Mouse (Mus musculus): Measurements from ENCODE around the gene Ppm1h. TPM values are rescaled to one million over a fixed set of nuclear protein-coding genes. Genes with fewer than 3 reads are reported as not detected.

Ppm1h gene
- polyA plus RNA-seq, 1 experiment: 13.1 TPM

DNA sequence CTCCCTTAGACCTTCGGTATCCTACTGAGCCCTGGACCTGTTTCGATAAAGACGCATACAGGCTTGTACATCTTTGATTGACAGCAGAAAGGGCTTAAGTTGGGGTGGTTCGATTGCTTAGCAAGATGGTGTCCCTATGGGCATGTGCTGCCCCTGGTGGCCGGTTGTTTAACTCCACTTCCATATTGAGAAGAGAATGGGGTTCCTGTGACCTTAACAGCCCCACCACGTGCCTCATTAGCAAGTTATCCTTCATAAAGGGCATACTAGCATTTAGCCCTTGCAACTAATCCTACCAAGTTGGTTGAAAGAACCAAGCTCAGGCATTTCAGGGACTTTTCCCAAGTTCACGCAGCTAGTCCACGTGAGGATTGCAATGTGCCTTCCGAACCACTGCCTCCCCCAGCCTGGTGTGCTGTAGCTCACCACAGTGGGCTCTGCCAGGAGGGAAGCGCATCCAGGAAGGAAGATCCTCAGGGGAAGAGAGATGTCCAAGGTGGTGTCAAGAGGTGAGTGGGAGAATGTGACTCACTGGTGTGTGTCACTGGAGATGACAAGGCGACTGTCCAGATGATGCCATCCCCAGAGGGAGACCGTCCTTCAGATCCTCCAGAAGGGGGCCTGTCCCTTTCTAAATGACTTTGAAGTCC, 216.7 kb downstream of the Ppm1h start:
- H3K27ac ChIP-seq (ENCODE audit: control insufficient read depth, insufficient read depth, low read depth, low read length, poor library complexity): no peak overlapping the region

DNA sequence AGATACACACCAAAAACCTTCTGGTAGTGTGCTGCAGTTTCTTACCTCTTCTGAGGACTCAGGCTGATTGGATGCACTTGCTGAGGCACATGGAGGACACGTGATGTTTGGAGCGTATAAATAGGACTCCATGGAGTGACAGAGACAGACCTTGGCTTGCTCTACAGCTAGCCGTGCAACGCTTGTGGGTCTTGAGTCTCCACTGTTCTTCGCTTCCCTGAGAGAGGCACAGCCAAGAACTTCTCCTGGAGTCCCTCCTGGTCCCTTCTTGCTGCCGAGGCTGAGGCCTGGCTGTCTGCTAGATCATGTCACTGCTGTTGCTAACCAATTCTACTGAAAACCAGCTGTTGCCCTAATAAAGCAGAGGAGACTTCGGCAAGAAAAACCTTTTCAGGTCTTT, 221.4 kb downstream of the Ppm1h start:
- Histone ChIP-seq H3K4me3 (replicated peaks; ENCODE audit: control insufficient read depth, low read depth, low read length) (no peak overlapping the region), H3K27ac (ENCODE audit: control insufficient read depth, insufficient read depth, low read depth, low read length, poor library complexity) (no peak overlapping the region), H3K4me1 (ENCODE audit: control insufficient read depth, insufficient read depth, low read length) (no peaks in the 10 kb centered on the region)
- TF ChIP-seq CTCF (IDR thresholded peaks at IDR 0.05; ENCODE audit: control insufficient read depth, insufficient read depth, low read length) (no peak), POLR2A (IDR thresholded peaks at IDR 0.05; ENCODE audit: borderline replicate concordance, control insufficient read depth, low read depth, low read length) (no peak)
- WGBS: 88% methylated on average over 7 of the region's 7 CpGs

More for the DNA sequence above, 216.7 kb downstream of the Ppm1h start:
- TF ChIP-seq POLR2A (IDR thresholded peaks at IDR 0.05; ENCODE audit: borderline replicate concordance, control insufficient read depth, low read depth, low read length) (no peak), CTCF (IDR thresholded peaks at IDR 0.05; ENCODE audit: control insufficient read depth, insufficient read depth, low read length) (peak; percentile 52)
- 70% methylated on average over 12 of the region's 12 CpGs for WGBS
- H3K4me3 ChIP-seq (replicated peaks; ENCODE audit: control insufficient read depth, low read depth, low read length): no peak overlapping the region
- H3K4me1 ChIP-seq (ENCODE audit: control insufficient read depth, insufficient read depth, low read length): no peaks in the 10 kb centered on the region

GRCm38 (mm10) chr10:122900466-122900865, 221.9 kb downstream of the Ppm1h start:
- no peak for TF ChIP-seq POLR2A (IDR thresholded peaks at IDR 0.05; ENCODE audit: borderline replicate concordance, control insufficient read depth, low read depth, low read length)
- no peak for TF ChIP-seq CTCF (IDR thresholded peaks at IDR 0.05; ENCODE audit: control insufficient read depth, insufficient read depth, low read length)
- Histone ChIP-seq H3K27ac (ENCODE audit: control insufficient read depth, insufficient read depth, low read depth, low read length, poor library complexity) (no peak overlapping the region), H3K4me3 (replicated peaks; ENCODE audit: control insufficient read depth, low read depth, low read length) (no peak overlapping the region), H3K4me1 (ENCODE audit: control insufficient read depth, insufficient read depth, low read length) (no peaks in the 10 kb centered on the region)
- WGBS: 78% methylated on average over 1 of the region's 1 CpGs

DNA sequence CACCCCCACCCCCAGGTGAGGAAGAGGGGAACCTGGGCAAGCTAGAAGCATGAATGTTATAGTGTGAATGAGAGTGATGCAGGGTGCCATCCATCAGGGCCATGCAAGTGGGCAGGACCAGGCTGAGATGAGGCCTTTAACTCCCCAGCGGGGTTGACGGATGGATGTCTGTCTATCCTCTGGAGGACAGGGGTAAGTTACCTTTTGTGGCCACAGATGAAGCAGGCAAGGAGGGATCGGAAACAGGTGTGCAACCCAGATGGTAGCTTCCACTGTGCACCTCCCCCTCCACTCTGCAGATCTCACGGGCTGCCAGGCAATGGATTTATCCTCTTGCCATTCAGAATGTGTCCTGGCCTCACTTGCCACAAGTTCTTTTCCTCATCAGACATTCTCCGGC, 222.8 kb downstream of the Ppm1h start:
- 85% methylated on average over 5 of the region's 5 CpGs for WGBS
- H3K4me3 ChIP-seq (replicated peaks; ENCODE audit: control insufficient read depth, low read depth, low read length): no peak overlapping the region
- TF ChIP-seq POLR2A (IDR thresholded peaks at IDR 0.05; ENCODE audit: borderline replicate concordance, control insufficient read depth, low read depth, low read length) (no peak), CTCF (IDR thresholded peaks at IDR 0.05; ENCODE audit: control insufficient read depth, insufficient read depth, low read length) (no peak)
- no peak overlapping the region for H3K27ac ChIP-seq (ENCODE audit: control insufficient read depth, insufficient read depth, low read depth, low read length, poor library complexity)
- no peaks in the 10 kb centered on the region for H3K4me1 ChIP-seq (ENCODE audit: control insufficient read depth, insufficient read depth, low read length)

GRCm38 (mm10) chr10:122909406-122910032, 231.0 kb downstream of the Ppm1h start:
- TF ChIP-seq CTCF (IDR thresholded peaks at IDR 0.05; ENCODE audit: control insufficient read depth, insufficient read depth, low read length): no peak
- no peak for TF ChIP-seq POLR2A (IDR thresholded peaks at IDR 0.05; ENCODE audit: borderline replicate concordance, control insufficient read depth, low read depth, low read length)
- no peak overlapping the region for H3K4me3 ChIP-seq (replicated peaks; ENCODE audit: control insufficient read depth, low read depth, low read length)
- no peaks in the 10 kb centered on the region for H3K4me1 ChIP-seq (ENCODE audit: control insufficient read depth, insufficient read depth, low read length)
- H3K27ac ChIP-seq (ENCODE audit: control insufficient read depth, insufficient read depth, low read depth, low read length, poor library complexity): no peak overlapping the region
- 77% methylated on average over 9 of the region's 9 CpGs for WGBS

DNA sequence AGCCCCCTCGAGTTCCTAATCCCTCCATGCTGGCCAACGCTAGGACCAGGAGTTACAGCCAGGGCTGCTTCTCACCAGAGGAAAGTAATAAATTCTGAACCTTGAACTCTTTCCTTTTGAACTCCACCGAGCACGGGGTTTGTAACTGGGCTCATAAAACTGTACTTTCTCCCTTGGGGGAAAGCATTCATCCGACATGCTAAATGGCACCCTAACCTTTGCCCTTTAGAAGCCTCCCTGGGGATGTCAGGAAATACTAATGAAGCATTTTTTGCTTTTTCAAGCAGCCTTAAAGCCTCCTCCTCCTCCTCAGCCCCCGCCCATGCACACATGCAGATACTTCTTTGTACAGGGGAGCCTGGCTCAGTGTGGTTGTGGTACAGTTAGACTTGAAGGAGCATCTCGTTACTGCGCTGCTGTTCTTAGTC, 232.2 kb downstream of the Ppm1h start:
- WGBS: 85% methylated on average over 8 of the region's 8 CpGs
- H3K4me3 ChIP-seq (replicated peaks; ENCODE audit: control insufficient read depth, low read depth, low read length): no peak overlapping the region
- no peaks in the 10 kb centered on the region for H3K4me1 ChIP-seq (ENCODE audit: control insufficient read depth, insufficient read depth, low read length)
- no peak for TF ChIP-seq POLR2A (IDR thresholded peaks at IDR 0.05; ENCODE audit: borderline replicate concordance, control insufficient read depth, low read depth, low read length)
- no peak for TF ChIP-seq CTCF (IDR thresholded peaks at IDR 0.05; ENCODE audit: control insufficient read depth, insufficient read depth, low read length)
- H3K27ac ChIP-seq (ENCODE audit: control insufficient read depth, insufficient read depth, low read depth, low read length, poor library complexity): no peak overlapping the region

DNA sequence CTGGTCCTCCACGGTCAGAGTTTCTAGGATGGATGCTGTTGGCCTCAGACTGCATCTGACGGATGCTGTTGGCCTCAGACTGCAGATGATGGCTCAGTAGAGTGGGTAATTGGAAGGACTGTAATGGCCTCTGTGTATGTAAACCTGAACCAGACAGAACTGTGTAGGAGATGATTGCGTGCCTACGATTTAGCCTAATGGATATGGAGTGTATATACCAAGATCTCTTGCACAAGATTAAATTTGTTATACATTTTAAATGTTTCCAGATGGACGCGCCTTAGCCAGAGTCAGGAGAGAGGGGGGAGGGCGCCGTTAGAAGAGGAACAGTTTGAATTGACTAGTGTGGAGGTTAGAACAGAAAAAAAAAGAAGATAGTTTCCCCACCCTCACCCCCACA, 233.1 kb downstream of the Ppm1h start:
- 80% methylated on average over 8 of the region's 8 CpGs for WGBS
- TF ChIP-seq CTCF (IDR thresholded peaks at IDR 0.05; ENCODE audit: control insufficient read depth, insufficient read depth, low read length) (no peak), POLR2A (IDR thresholded peaks at IDR 0.05; ENCODE audit: borderline replicate concordance, control insufficient read depth, low read depth, low read length) (no peak)
- no peaks in the 10 kb centered on the region for H3K4me1 ChIP-seq (ENCODE audit: control insufficient read depth, insufficient read depth, low read length)
- H3K27ac ChIP-seq (ENCODE audit: control insufficient read depth, insufficient read depth, low read depth, low read length, poor library complexity): no peak overlapping the region
- no peak overlapping the region for H3K4me3 ChIP-seq (replicated peaks; ENCODE audit: control insufficient read depth, low read depth, low read length)

DNA sequence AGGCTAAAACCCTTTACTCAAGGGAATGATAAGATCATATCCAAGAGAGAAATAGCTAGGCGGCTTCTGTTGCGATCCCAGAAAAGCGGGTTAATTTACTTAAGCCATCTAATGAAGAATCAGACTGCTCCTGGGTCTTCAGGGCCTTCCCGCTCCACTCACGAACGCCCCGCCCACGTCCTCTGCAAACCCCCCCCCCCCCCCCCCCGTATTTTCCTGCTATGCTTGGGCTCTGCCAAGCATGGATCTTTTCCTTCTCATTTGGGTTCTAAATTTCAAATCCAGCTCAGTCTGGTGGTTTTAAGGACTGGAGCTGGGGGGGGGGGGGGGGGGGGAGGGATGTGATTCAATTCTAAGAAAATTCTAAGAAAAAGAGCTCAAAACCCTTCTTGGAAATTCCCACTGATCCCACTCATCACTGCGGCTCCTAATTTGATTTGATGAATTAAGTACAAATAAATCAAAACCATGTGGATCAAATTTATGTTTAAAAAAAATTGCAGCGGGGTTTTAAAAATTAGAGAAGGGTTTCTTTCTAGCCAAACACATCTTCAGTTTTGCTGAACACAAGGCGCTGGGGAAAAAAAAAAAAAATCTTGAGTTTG, 233.6 kb downstream of the Ppm1h start:
- H3K27ac ChIP-seq (ENCODE audit: control insufficient read depth, insufficient read depth, low read depth, low read length, poor library complexity): no peak overlapping the region
- WGBS: 63% methylated on average over 12 of the region's 12 CpGs
- H3K4me3 ChIP-seq (replicated peaks; ENCODE audit: control insufficient read depth, low read depth, low read length): no peak overlapping the region
- H3K4me1 ChIP-seq (ENCODE audit: control insufficient read depth, insufficient read depth, low read length): no peaks in the 10 kb centered on the region
- TF ChIP-seq POLR2A (IDR thresholded peaks at IDR 0.05; ENCODE audit: borderline replicate concordance, control insufficient read depth, low read depth, low read length): no peak
- no peak for TF ChIP-seq CTCF (IDR thresholded peaks at IDR 0.05; ENCODE audit: control insufficient read depth, insufficient read depth, low read length)

Data from bone marrow, adult 2 months (tissue).